Mouse (Mus musculus): ENCODE data around the gene Ralgps1. TPM values are rescaled to one million over a fixed set of nuclear protein-coding genes. Genes with fewer than 3 reads are reported as not detected.
A peak's percentile ranks its signal among the peaks of the same experiment; 100 is the strongest.

Ralgps1 gene
- total and polyA plus RNA-seq, 3 experiments: 0.62 to 2.1 (median 1.5) TPM

GRCm38 (mm10) chr2:33203284-33203683, 168.0 kb downstream of the Ralgps1 start:
- Histone ChIP-seq H3K9ac (ENCODE audit: insufficient read depth, low read depth) (no peak overlapping the region), H3K4me1 (ENCODE audit: control insufficient read depth in 1 of 2, insufficient read depth in 2 of 2) (peaks cover 9 to 64% of the 10 kb centered on the region in 2 experiments), H3K27me3 (replicated peaks) (no peaks in the 10 kb centered on the region), H3K79me2 (replicated peaks; ENCODE audit: control insufficient read depth, extremely low read depth, insufficient read depth, poor library complexity, severe bottlenecking) (no peaks in the 10 kb centered on the region), H3K4me3 (replicated peaks in 1 of 3; ENCODE audit: low read depth in 2 of 3, low read length in 2 of 3, poor library complexity in 1 of 3) (no peak overlapping the region), H3K9me3 (replicated peaks; ENCODE audit: low read length) (no peaks in the 10 kb centered on the region), H3K36me3 (replicated peaks in 1 of 2; ENCODE audit: control insufficient read depth in 1 of 2, insufficient read depth in 1 of 2, low read length in 1 of 2) (no peaks in the 10 kb centered on the region), H3K4me2 (ENCODE audit: insufficient read depth, low read depth, poor library complexity, severe bottlenecking) (no peak overlapping the region), H3K27ac (ENCODE audit: insufficient read depth, low read depth) (no peak overlapping the region)
- TF ChIP-seq GABPA (IDR thresholded peaks at IDR 0.05; ENCODE audit: insufficient replicate concordance, low read depth, low read length): no peak
- no peak for TF ChIP-seq ZC3H11A (IDR thresholded peaks at IDR 0.05; ENCODE audit: low read depth, low read length)
- no peak for TF ChIP-seq NRF1 (IDR thresholded peaks at IDR 0.05; ENCODE audit: low read depth, low read length)
- TF ChIP-seq SMC3 (IDR thresholded peaks at IDR 0.05; ENCODE audit: low read depth, low read length): no peak
- no peak for TF ChIP-seq MAX (IDR thresholded peaks at IDR 0.05; ENCODE audit: low read length)
- TF ChIP-seq MXI1 (IDR thresholded peaks at IDR 0.05; ENCODE audit: low read depth, low read length): no peak
- TF ChIP-seq ETS1 (conservative IDR thresholded peaks at IDR 0.05; ENCODE audit: low read depth, low read length): peak; percentile 50
- TF ChIP-seq JUN (IDR thresholded peaks at IDR 0.05; ENCODE audit: insufficient read depth, low read depth, low read length): no peak
- no peak for TF ChIP-seq ZNF384 (IDR thresholded peaks at IDR 0.05; ENCODE audit: low read depth, low read length)
- TF ChIP-seq MEF2A (IDR thresholded peaks at IDR 0.05; ENCODE audit: borderline replicate concordance, low read depth, low read length): peak; percentile 75
- no peak for TF ChIP-seq ZKSCAN1 (IDR thresholded peaks at IDR 0.05; ENCODE audit: borderline replicate concordance, low read depth, low read length)
- no peak for TF ChIP-seq POLR2AphosphoS2 (IDR thresholded peaks at IDR 0.05; ENCODE audit: low read depth, low read length)
- TF ChIP-seq MAZ (IDR thresholded peaks at IDR 0.05; ENCODE audit: low read depth, low read length): no peak
- no peak for TF ChIP-seq KAT2A (IDR thresholded peaks at IDR 0.05; ENCODE audit: insufficient replicate concordance, low read length)
- TF ChIP-seq BHLHE40 (IDR thresholded peaks at IDR 0.05; ENCODE audit: low read depth, low read length): peak; percentile 49
- TF ChIP-seq EP300 (IDR thresholded peaks at IDR 0.05; ENCODE audit: low read length): peak; percentile 51
- TF ChIP-seq MAFK (IDR thresholded peaks at IDR 0.05; ENCODE audit: insufficient replicate concordance, low read length): no peak
- DNase-seq (ENCODE audit: extremely low read depth): peak; percentile 83
- in situ Hi-C loops (cut with MboI; ENCODE audit: low pct_ligation_motif_present, low pct_unique_long_range_greater_than_20kb, low sequenced_read_pairs) (no loop called here), dilution Hi-C loops (cut with MboI; ENCODE audit: extremely low pct_ligation_motif_present, extremely low pct_unique_long_range_greater_than_20kb, low sequenced_read_pairs) (no loop called here)

DNA sequence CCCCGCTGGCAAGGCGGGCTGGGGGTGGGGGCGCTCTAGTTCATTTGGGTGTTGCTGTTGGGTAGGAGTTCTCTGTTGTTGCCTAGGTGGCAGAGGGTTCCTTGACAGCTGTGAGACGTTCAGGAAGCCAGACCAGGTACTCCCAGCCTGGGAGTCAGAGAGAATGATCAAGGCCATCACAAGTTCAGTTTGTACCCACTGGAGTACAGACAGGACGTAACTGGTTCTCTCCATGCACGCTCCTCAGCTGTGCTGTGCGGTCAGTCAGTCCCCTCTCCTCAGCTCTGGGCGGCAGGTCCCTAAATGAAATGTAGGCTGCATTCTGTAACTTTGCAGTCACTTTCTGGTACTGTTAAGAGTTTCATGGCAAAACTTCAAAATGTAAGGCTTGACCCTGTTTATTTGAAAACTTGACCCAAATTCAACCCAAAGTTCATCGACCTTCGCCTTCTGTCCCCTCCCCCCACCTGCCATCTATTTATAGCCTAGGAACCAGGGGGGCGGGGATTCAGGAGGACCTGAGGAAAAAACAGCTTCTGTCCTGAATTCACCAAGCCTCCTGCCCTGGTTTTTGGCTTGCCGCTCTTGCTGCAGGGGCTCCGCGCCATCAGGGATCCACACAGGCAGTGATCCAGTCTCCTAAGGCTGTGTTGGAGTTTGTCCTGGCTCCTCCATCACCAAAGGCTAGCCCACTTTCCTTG, 170.8 kb downstream of the Ralgps1 start:
- H3K4me1 ChIP-seq (ENCODE audit: control insufficient read depth in 1 of 2, insufficient read depth in 2 of 2): peaks cover 4 to 40% of the 10 kb centered on the region in 2 experiments; a peak in 3 of 4 replicates
- no peak overlapping the region for H3K4me2 ChIP-seq (ENCODE audit: insufficient read depth, low read depth, poor library complexity, severe bottlenecking)
- H3K9me3 ChIP-seq (replicated peaks; ENCODE audit: low read length): no peaks in the 10 kb centered on the region
- in situ Hi-C loops (cut with MboI; ENCODE audit: low pct_ligation_motif_present, low pct_unique_long_range_greater_than_20kb, low sequenced_read_pairs) (no loop called here), dilution Hi-C loops (cut with MboI; ENCODE audit: extremely low pct_ligation_motif_present, extremely low pct_unique_long_range_greater_than_20kb, low sequenced_read_pairs) (no loop called here)
- no peaks in the 10 kb centered on the region for H3K79me2 ChIP-seq (replicated peaks; ENCODE audit: control insufficient read depth, extremely low read depth, insufficient read depth, poor library complexity, severe bottlenecking)
- DNase-seq (ENCODE audit: extremely low read depth): no peak
- TF ChIP-seq ZKSCAN1 (IDR thresholded peaks at IDR 0.05; ENCODE audit: borderline replicate concordance, low read depth, low read length): no peak
- TF ChIP-seq SIN3A (IDR thresholded peaks at IDR 0.05; ENCODE audit: low read length): no peak
- no peak for TF ChIP-seq NRF1 (IDR thresholded peaks at IDR 0.05; ENCODE audit: low read depth, low read length)
- no peak for TF ChIP-seq JUN (IDR thresholded peaks at IDR 0.05; ENCODE audit: insufficient read depth, low read depth, low read length)
- no peak for TF ChIP-seq JUND (conservative IDR thresholded peaks at IDR 0.05; ENCODE audit: low read depth, low read length)
- TF ChIP-seq BHLHE40 (IDR thresholded peaks at IDR 0.05; ENCODE audit: low read depth, low read length): no peak
- no peak for TF ChIP-seq MYC (IDR thresholded peaks at IDR 0.05; ENCODE audit: low read depth, low read length)
- TF ChIP-seq UBTF (IDR thresholded peaks at IDR 0.05; ENCODE audit: low read depth, low read length): no peak
- TF ChIP-seq RCOR1 (conservative IDR thresholded peaks at IDR 0.05; ENCODE audit: low read depth, low read length): no peak
- no peak for TF ChIP-seq MEF2A (IDR thresholded peaks at IDR 0.05; ENCODE audit: borderline replicate concordance, low read depth, low read length)
- TF ChIP-seq KAT2A (IDR thresholded peaks at IDR 0.05; ENCODE audit: insufficient replicate concordance, low read length): no peak
- TF ChIP-seq MAZ (IDR thresholded peaks at IDR 0.05; ENCODE audit: low read depth, low read length): no peak
- TF ChIP-seq ZC3H11A (IDR thresholded peaks at IDR 0.05; ENCODE audit: low read depth, low read length): no peak
- no peak for TF ChIP-seq POLR2AphosphoS2 (IDR thresholded peaks at IDR 0.05; ENCODE audit: low read depth, low read length)
- no peak for TF ChIP-seq CHD2 (IDR thresholded peaks at IDR 0.05; ENCODE audit: low read length)
- TF ChIP-seq MAFK (IDR thresholded peaks at IDR 0.05; ENCODE audit: insufficient replicate concordance, low read length): no peak
- no peak for TF ChIP-seq HCFC1 (IDR thresholded peaks at IDR 0.05; ENCODE audit: low read depth, low read length)
- no peak for TF ChIP-seq PAX5 (IDR thresholded peaks at IDR 0.05; ENCODE audit: low read length)
- TF ChIP-seq ELF1 (IDR thresholded peaks at IDR 0.05; ENCODE audit: low read depth, low read length): no peak
- no peak overlapping the region for H3K4me3 ChIP-seq (replicated peaks in 1 of 3; ENCODE audit: low read depth in 2 of 3, low read length in 2 of 3, poor library complexity in 1 of 3)
- no peak overlapping the region for H3K9ac ChIP-seq (ENCODE audit: insufficient read depth, low read depth)
- H3K27ac ChIP-seq (ENCODE audit: insufficient read depth, low read depth): no peak overlapping the region
- no peaks in the 10 kb centered on the region for H3K27me3 ChIP-seq (replicated peaks)
- H3K36me3 ChIP-seq (replicated peaks in 1 of 2; ENCODE audit: control insufficient read depth in 1 of 2, insufficient read depth in 1 of 2, low read length in 1 of 2): no peaks in the 10 kb centered on the region

Data from CH12.LX (cell line).